Mouse (Mus musculus) kidney, adult 2 months (tissue): ENCODE data around the gene Prr13.

Source experiments
- CTCF ChIP-seq: fragments of 200-500 bp; conservative IDR thresholded peaks from 2 replicates; pipeline ENCODE4 v1.5.1; 2011; ENCODE audit warnings: low read depth, mild to moderate bottlenecking, control low read depth, low read length, moderate library complexity, mixed read lengths; ENCODE audit not compliant: insufficient read depth, insufficient read length
- POLR2A ChIP-seq: fragments of 200-500 bp; IDR thresholded peaks from one replicate; pipeline ENCODE4 v1.6.1; 2011; ENCODE audit warnings: low read depth, low read length, control low read depth

GRCm38 (mm10) chr15:102423602-102424240, 35.1 kb upstream of the Prr13 start:
- TF ChIP-seq POLR2A (no peak), CTCF (no peak)
